Comparison of ENCODE assay signal across 8 mouse cellular contexts in genomic region chr13:100786414-100786867, GRCm38 (mm10). TPM values are rescaled to one million over a fixed set of nuclear protein-coding genes. Genes with fewer than 3 reads are reported as not detected.
DNase-seq lines count a peak whose midpoint lies in the region; ATAC-seq and TF ChIP-seq lines count a peak whose summit lies in the region.

Gene Ccnb1 (minus strand): TSS chr13:100786570.

- no peak for TF ChIP-seq EP300 in heart, postnatal 0 days (IDR thresholded peaks at IDR 0.05; ENCODE audit: low read depth)

- no peaks in the 10 kb centered on the region for H3K27me3 ChIP-seq in forebrain, embryonic 11.5 days (ENCODE audit: control insufficient read depth, insufficient read depth, low read length)
- H3K27me3 ChIP-seq in heart, postnatal 0 days (ENCODE audit: control insufficient read depth, insufficient read depth, low read length): no peaks in the 10 kb centered on the region
- no peaks in the 10 kb centered on the region for H3K27me3 ChIP-seq in liver, embryonic 16.5 days (ENCODE audit: control insufficient read depth, insufficient read depth, low read depth, low read length)
- no peaks in the 10 kb centered on the region for H3K27me3 ChIP-seq in neural tube, embryonic 13.5 days
- no peaks in the 10 kb centered on the region for H3K27me3 ChIP-seq in testis, adult 2 months (ENCODE audit: control insufficient read depth, insufficient read depth, low read length)

- ATAC-seq in forebrain, embryonic 11.5 days (replicated peaks; ENCODE audit: low FRiP score): peak; percentile 98
- ATAC-seq in heart, postnatal 0 days (ENCODE audit: insufficient read depth, low read depth): peak; percentile 98
- peak; percentile 98 for ATAC-seq in liver, embryonic 16.5 days (ENCODE audit: low read depth)
- ATAC-seq in neural tube, embryonic 13.5 days (ENCODE audit: low read depth): peak; percentile 99

- TF ChIP-seq CTCF in heart, postnatal 0 days (IDR thresholded peaks at IDR 0.05; ENCODE audit: low read depth): peak; percentile 37
- peak; percentile 8; the same call in 1 of the 2 replicates for TF ChIP-seq CTCF in testis, adult 2 months (IDR thresholded peaks at IDR 0.05; ENCODE audit: control insufficient read depth, insufficient read depth, insufficient replicate concordance, low read depth, low read length)

- H3K4me2 ChIP-seq in forebrain, embryonic 11.5 days (ENCODE audit: low read depth, low read length, severe bottlenecking): peak within 1 kb of the TSS; percentile 55
- H3K4me2 ChIP-seq in heart, postnatal 0 days (ENCODE audit: low read depth, low read length): peak within 1 kb of the TSS; percentile 89
- H3K4me2 ChIP-seq in liver, embryonic 16.5 days (ENCODE audit: low read depth, low read length): peak within 1 kb of the TSS; percentile 81
- peak within 1 kb of the TSS; percentile 99 for H3K4me2 ChIP-seq in neural tube, embryonic 13.5 days

- under 1% methylated on average over 35 of the region's 35 CpGs for WGBS in forebrain, embryonic 11.5 days
- under 1% methylated on average over 35 of the region's 35 CpGs for WGBS in heart, postnatal 0 days
- WGBS in liver, embryonic 16.5 days (ENCODE audit: insufficient replicate concordance): under 1% methylated on average over 35 of the region's 35 CpGs
- WGBS in neural tube, embryonic 13.5 days: under 1% methylated on average over 35 of the region's 35 CpGs

- H3K9me3 ChIP-seq in forebrain, embryonic 11.5 days (ENCODE audit: control insufficient read depth, low read length): no peaks in the 10 kb centered on the region
- H3K9me3 ChIP-seq in heart, postnatal 0 days (replicated peaks; ENCODE audit: control insufficient read depth, low read length): no peaks in the 10 kb centered on the region
- H3K9me3 ChIP-seq in liver, embryonic 16.5 days (replicated peaks; ENCODE audit: control insufficient read depth, low read length): no peaks in the 10 kb centered on the region
- no peaks in the 10 kb centered on the region for H3K9me3 ChIP-seq in neural tube, embryonic 13.5 days

- H3K27ac ChIP-seq in forebrain, embryonic 11.5 days (ENCODE audit: low read depth, low read length): peak within 1 kb of the TSS; percentile 53
- peak within 1 kb of the TSS; percentile 32; the same call in 1 of the 2 replicates for H3K27ac ChIP-seq in heart, postnatal 0 days (ENCODE audit: low read depth)
- peak within 1 kb of the TSS; percentile 93 for H3K27ac ChIP-seq in liver, embryonic 16.5 days (ENCODE audit: low read length)
- no peak within 1 kb of the TSS for H3K27ac ChIP-seq in neural tube, embryonic 13.5 days (replicated peaks)
- H3K27ac ChIP-seq in testis, adult 2 months (ENCODE audit: control insufficient read depth, insufficient read depth, low read depth, low read length): peak within 1 kb of the TSS; percentile 71

- peak; percentile 50; the same call in 1 of the 2 replicates for TF ChIP-seq POLR2A in testis, adult 2 months (IDR thresholded peaks at IDR 0.05; ENCODE audit: control insufficient read depth, low read depth, low read length)

- H3K9ac ChIP-seq in forebrain, embryonic 11.5 days (ENCODE audit: low read length): peak within 1 kb of the TSS; percentile 95
- peak within 1 kb of the TSS; percentile 68 for H3K9ac ChIP-seq in heart, postnatal 0 days (replicated peaks; ENCODE audit: low read depth, low read length)
- H3K9ac ChIP-seq in liver, embryonic 16.5 days (ENCODE audit: low read depth, low read length): peak within 1 kb of the TSS; percentile 97
- H3K9ac ChIP-seq in neural tube, embryonic 13.5 days: peak within 1 kb of the TSS; percentile 70

- peak within 1 kb of the TSS; percentile 91 for H3K4me3 ChIP-seq in forebrain, embryonic 11.5 days (ENCODE audit: low read depth, low read length)
- H3K4me3 ChIP-seq in heart, postnatal 0 days (ENCODE audit: low read depth, low read length): peak within 1 kb of the TSS; percentile 74
- peak within 1 kb of the TSS; percentile 100 for H3K4me3 ChIP-seq in liver, embryonic 16.5 days (ENCODE audit: low read depth, low read length)
- H3K4me3 ChIP-seq in neural tube, embryonic 13.5 days: peak within 1 kb of the TSS; percentile 67
- peak within 1 kb of the TSS; percentile 96 for H3K4me3 ChIP-seq in testis, adult 2 months (ENCODE audit: control insufficient read depth, low read depth, low read length)

- peaks cover 16% of the 10 kb centered on the region; the same call in 1 of the 2 replicates for H3K4me1 ChIP-seq in forebrain, embryonic 11.5 days (replicated peaks; ENCODE audit: control insufficient read depth, insufficient read depth, low read length)
- peaks cover 14% of the 10 kb centered on the region; the same call in 1 of the 2 replicates for H3K4me1 ChIP-seq in heart, postnatal 0 days (ENCODE audit: control insufficient read depth, insufficient read depth)
- H3K4me1 ChIP-seq in liver, embryonic 16.5 days (ENCODE audit: control insufficient read depth, low read depth, low read length): peaks cover 35% of the 10 kb centered on the region
- H3K4me1 ChIP-seq in neural tube, embryonic 13.5 days (replicated peaks): peaks cover 24% of the 10 kb centered on the region
- peaks cover 11% of the 10 kb centered on the region for H3K4me1 ChIP-seq in testis, adult 2 months (ENCODE audit: control insufficient read depth, insufficient read depth, low read length)

- peaks cover 6% of the 10 kb centered on the region; the same call in 1 of the 2 replicates for H3K36me3 ChIP-seq in forebrain, embryonic 11.5 days (ENCODE audit: control insufficient read depth, insufficient read depth, low read length)
- H3K36me3 ChIP-seq in heart, postnatal 0 days (replicated peaks; ENCODE audit: control insufficient read depth, insufficient read depth, low read length): peaks cover 12% of the 10 kb centered on the region
- H3K36me3 ChIP-seq in liver, embryonic 16.5 days (ENCODE audit: control insufficient read depth, insufficient read depth): peaks cover 38% of the 10 kb centered on the region
- H3K36me3 ChIP-seq in neural tube, embryonic 13.5 days: no peaks in the 10 kb centered on the region
- no peaks in the 10 kb centered on the region for H3K36me3 ChIP-seq in testis, adult 2 months (ENCODE audit: control insufficient read depth, insufficient read depth, low read length)

- peak; percentile 76 for DNase-seq in CD8-positive naive resting alpha-beta T cell, adult 2 months (ENCODE audit: low read depth in 2 of 2, low spot score in 2 of 2)
- DNase-seq in c-Kit-positive CD71-negative TER-119-negative erythroid progenitor cells, embryonic 14.5 days (ENCODE audit: low read depth): peak; percentile 91
- DNase-seq in forebrain, embryonic 11.5 days (ENCODE audit: low spot score): peak; percentile 99
- peak; percentile 96 for DNase-seq in heart, postnatal 0 days (ENCODE audit: low spot score)
- peak; percentile 95 to 96 for DNase-seq in kidney, postnatal 4 days

RNA-seq across cellular contexts. Expression of gene Ccnb1, which starts in this region (rescaled TPM):
- polyA plus RNA-seq in forebrain, embryonic 11.5 days (2014; fragmentation: Nextera tagmentation; extraction: Ambion mirVana): 455 and 459 TPM in 2 replicates
- 88.5 and 95.0 TPM in 2 replicates for total RNA-seq in heart, postnatal 0 days (2014; rRNA removed; ENCODE audit: low replicate concordance)
- 48.9 and 56.9 TPM in 2 replicates for polyA plus RNA-seq in heart, postnatal 0 days (2015; fragmentation: Nextera tagmentation; extraction: Ambion mirVana)
- 186 and 211 TPM in 2 replicates for polyA plus RNA-seq in liver, embryonic 16.5 days (2015; fragmentation: Nextera tagmentation; extraction: Ambion mirVana)
- polyA plus RNA-seq in neural tube, embryonic 13.5 days (2015; fragmentation: Nextera tagmentation; extraction: Ambion mirVana): 45.2 and 60.2 TPM in 2 replicates
- 39.9 and 41.6 TPM in 2 replicates for polyA plus RNA-seq in testis, adult 2 months (2012; rRNA removed)
